Mouse (Mus musculus): ENCODE results near the gene Cfap99. TPM values are rescaled to one million over a fixed set of nuclear protein-coding genes. Genes with fewer than 3 reads are reported as not detected.

The Cfap99 gene
- not detected for polyA plus RNA-seq (2017; shearing (Covaris generic))

GRCm38 (mm10) chr5:34288154-34288716 lies at the start of gene Cfap99, which contains the start of gene Zfyve28:
TSS of gene Cfap99 (plus strand) at chr5:34288600.
TSS of gene Zfyve28 (minus strand) at chr5:34288449.

GRCm38 (mm10) chr5:34336097-34336774 lies 47.8 kb downstream of the Cfap99 start, which contains the start of gene Rnf4:
TSS of gene Rnf4 (plus strand) at chr5:34336289.

GRCm38 (mm10) chr5:34369341-34370021 lies 81.1 kb downstream of the Cfap99 start, which contains the start of gene Fam193a:
TSS of gene Fam193a (plus strand) at chr5:34369933.

Other genes with a start within 250 kb of the Cfap99 start
- gene Poln, start 119.2 kb upstream of the Cfap99 start, polyA plus RNA-seq (2017; shearing (Covaris generic)) = 0.58 TPM
- gene Haus3, start 119.1 kb upstream of the Cfap99 start, polyA plus RNA-seq (2017; shearing (Covaris generic)) = 81.8 TPM
- 60.2 TPM for gene Mxd4, start 100.9 kb upstream of the Cfap99 start, polyA plus RNA-seq (2017; shearing (Covaris generic))
- 3.1 TPM for gene Zfyve28, start 151 bp upstream of the Cfap99 start, polyA plus RNA-seq (2017; shearing (Covaris generic))
- gene Rnf4, start 47.7 kb downstream of the Cfap99 start, polyA plus RNA-seq (2017; shearing (Covaris generic)) = 223 TPM
- 22.0 TPM for gene Fam193a, start 81.3 kb downstream of the Cfap99 start, polyA plus RNA-seq (2017; shearing (Covaris generic))
- gene Tnip2, start 225.4 kb downstream of the Cfap99 start, polyA plus RNA-seq (2017; shearing (Covaris generic)) = 46.5 TPM
- gene Sh3bp2, start 237.2 kb downstream of the Cfap99 start, polyA plus RNA-seq (2017; shearing (Covaris generic)) = 3.2 TPM

Measured in naive thymus-derived CD4-positive, alpha-beta T cell, adult 5 months (primary cell).